Mouse (Mus musculus): ENCODE measurements at regions not wholly inside any gene's neighbourhood (a gene's known extent, or its start where the extent isn't known, plus 50 kb on each side); places are given as distances from the start of the nearest gene placed in this dataset.
"Not testable (repeated sequence)": the region's sequence is repeated elsewhere in the genome, so short reads cannot be mapped to it uniquely, and the experiment has no call there.

DNA sequence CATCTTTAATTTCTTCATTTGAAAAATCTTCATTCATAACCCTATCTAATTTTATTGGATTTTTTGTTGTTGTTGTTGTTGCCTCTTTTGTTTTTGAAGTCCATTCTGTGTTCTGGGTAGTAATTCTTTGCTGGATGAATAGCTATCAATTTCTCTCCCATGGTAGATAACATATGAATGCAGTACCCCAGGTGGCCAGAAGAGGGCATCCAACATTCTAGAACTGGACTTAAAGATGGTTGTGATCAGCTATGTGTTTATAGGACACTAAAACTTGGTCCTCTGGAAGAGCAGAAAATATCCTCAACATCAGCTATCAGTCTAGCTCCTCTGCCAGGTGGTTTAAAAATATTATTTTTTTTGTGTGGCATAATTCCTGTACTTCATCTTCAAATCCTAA is 73.0 kb downstream of the Prl2c3 start:
- not testable (repeated sequence) for DNase-seq (ENCODE audit: low spot score)

GRCm38 (mm10) chr13:12717972-12718546 is 81.8 kb downstream of the Prl2c3 start:
- not testable (repeated sequence) for DNase-seq (ENCODE audit: low spot score)

DNA sequence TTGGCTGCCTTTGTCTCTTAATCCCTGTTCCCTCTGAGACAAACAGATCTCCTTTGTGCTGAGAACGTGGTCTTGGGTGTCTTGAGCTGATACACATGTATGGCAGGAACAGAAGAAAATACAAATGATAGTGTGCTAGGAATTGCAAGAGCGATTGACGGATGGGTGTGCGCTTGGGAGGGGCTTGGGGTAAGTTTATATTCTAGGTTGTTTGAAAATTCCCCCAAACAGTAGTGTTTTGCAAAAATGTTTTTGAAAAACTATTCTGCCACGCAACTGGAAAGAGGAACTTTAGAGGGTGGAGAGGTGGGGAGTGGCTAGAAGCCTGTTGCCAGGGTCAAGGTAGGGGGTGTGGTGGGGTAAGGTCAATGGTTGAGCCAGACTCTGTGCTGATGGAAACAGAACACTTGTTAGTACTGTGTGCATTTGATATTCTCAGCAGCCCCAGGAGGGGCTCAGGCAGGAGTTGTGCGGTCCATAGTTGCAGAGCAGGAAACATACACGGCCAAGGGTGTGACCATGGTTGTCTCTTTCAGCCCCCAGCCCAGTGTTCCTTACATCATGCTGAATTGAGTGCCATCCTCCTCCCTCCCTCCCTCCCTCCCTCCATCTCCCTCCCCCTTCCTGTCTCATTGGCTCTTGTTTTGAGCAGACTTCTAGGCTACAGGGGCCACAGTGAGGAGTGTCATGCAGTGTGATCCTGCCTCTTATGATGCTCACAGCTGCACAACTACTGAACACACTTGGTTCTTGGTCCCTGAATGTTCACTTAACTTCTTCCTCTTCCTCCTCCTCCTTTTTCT is 88.2 kb downstream of the Prl2c3 start:
- no peak for DNase-seq (ENCODE audit: low spot score)

DNA sequence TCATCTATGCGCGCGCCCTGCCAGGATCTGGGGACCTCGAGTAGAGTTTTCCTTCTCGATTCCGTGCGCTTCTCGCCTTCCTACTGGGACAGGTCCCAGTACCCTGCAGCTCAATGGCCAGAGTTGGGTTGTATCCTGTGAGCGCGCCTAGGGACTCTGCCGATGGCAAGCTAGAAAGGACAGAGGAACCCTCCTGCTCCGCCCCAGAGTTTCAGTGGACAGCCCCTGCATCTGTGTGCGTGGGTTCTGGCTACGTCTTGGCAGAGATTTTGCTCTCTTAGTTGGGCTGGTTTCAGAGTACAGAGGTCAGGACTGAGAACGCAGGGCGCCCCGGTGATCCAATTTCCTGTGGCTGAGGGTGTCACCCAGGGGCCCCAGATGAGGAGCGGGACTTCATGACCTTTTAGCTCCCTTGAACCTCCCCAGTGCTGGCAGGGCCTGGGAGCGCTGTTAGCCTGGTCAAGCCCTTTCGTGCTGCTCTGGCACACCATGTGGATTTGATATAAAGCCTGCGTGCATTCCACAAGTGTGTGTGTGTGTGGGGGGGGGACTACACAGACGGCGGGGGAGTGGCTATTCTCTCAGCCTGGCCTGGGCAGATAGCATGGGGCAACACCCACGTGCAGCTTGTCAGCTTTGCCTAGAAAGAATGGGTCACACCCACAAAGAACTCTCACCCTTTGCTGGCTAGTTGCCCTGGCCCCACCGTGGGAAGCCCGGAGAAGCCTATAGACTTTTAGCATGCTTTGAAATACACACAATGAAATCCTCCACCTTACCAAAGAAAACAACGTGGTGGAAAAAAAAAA is 96.9 kb downstream of the Prl2c3 start:
- DNase-seq (ENCODE audit: low spot score), result not testable (repeated sequence)

DNA sequence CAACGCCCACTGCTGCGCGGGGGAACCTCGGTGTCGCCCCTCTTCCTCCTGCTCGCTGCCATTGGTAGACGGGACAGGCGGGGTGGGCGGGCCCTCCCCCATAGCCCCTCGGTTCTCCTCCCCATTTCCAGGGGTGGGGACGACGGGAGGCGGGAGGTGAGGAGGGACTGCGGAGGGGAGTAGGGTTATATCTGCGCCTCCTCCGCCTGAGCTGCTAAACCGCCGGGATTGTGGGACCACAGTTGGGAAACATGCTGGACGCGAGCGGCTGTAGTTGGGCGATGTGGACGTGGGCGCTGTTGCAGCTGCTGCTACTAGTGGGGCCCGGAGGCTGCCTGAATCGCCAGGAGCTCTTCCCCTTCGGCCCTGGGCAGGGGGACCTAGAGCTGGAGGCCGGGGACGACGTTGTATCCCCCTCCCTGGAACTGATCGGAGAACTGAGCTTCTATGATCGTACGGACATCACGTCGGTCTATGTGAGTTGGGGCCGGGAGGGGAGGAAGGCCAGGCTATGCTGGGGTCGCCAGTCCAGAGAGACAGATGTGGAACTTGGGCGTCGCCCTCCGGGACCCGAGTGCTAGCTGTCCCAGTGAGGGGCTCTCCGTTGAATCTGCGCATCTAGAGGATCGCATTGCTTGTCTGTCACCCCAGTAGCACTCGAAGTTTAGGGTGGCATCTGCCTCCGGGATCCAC is 97.6 kb downstream of the Prl2c3 start:
- not testable (repeated sequence) for DNase-seq (ENCODE audit: low spot score)

DNA sequence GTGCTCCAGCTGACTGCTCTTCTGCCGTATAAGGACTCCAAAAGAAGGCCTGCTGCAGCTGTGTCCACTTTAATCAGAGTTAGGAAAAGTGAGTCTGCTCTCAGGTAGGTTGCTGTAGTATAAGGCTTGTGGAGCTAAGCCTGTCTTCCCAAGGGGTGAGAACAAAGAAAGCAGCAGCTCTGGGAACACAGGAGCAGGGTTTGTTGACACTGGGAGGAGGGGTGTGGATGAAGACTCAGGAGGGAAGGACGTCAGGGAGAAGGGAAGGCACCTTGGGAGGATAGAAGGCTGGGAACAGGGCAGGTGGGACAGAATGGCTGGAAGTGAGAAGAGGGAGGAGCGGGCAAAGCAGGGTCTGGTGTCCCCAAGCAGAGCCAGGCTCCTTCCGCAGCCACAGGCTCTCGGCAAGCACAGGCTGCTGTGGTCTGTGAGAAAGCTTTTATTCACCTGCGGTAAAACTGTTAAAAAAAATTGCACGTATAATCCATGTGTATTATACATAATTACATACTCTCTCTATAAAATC is 106.2 kb downstream of the Prl2c3 start:
- not testable (repeated sequence) for DNase-seq (ENCODE audit: low spot score)

DNA sequence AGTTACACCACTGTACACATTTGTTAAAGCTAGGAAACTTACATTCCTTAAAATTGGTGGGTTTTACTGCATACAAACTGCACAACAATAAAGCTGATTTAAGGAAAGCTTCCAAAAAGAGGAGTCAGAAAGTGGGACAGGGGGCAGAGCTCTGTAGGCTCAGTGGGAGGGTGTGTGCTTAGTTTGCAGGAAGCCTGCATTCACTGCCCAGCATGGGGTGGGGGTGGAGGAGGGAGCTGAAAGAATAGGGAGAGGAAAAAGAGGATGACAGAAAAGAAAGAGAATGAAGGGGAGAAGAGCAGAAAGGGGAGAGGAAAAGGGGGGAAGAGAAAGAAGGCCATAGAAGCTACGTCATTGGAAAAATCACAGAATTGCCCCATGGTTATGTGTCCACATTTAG is 111.1 kb downstream of the Prl2c3 start:
- not testable (repeated sequence) for DNase-seq (ENCODE audit: low spot score)

DNA sequence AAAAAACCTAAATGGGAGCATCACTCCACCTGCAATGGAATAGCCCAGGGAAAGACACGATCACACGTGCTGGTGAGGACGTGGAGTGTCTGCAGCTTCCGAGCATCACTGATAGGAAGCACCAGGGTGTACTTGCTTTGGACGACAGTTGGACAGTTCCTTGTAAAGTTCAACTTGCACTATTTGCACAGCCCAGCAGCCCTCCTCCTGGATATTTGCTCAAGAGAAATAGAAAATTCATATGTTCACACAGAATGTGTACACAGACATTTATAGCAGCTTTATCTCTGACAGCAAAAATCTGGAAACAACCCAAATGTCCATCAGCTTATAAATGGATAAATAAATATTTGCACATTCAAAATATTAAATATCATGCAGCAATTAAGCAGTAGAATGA is 111.7 kb downstream of the Prl2c3 start:
- not testable (repeated sequence) for DNase-seq (ENCODE audit: low spot score)

GRCm38 (mm10) chr13:12680954-12681571 is 115.4 kb downstream of the Ero1lb start:
- not testable (repeated sequence) for DNase-seq (ENCODE audit: low spot score)

GRCm38 (mm10) chr13:12680283-12680953 is 114.7 kb downstream of the Ero1lb start:
- peak; percentile 28 for DNase-seq (ENCODE audit: low spot score)

- no peak for DNase-seq (ENCODE audit: low spot score)
These were observed 111.7 kb downstream of the Ero1lb start for GRCm38 (mm10) chr13:12677372-12677771.

DNA sequence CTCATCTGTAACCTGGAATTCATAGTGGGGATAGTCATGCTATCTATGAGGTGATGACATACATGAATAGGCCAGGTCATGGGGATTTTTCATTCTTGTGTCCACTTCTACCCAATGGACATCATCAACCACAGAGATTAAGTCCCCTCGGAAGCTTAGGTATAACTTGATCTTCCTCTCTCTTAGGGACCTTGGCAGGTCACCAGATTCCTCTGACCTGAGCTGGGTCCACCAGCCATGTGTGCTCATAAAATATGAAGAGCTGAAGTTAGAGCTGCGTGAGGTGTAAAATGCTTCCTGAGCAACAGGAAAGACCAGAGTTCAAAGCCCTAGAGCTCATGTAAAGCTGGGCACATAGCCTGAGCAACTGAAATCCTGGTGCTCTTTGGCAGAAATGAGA is 105.3 kb downstream of the Ero1lb start:
- not testable (repeated sequence) for DNase-seq (ENCODE audit: low spot score)

DNA sequence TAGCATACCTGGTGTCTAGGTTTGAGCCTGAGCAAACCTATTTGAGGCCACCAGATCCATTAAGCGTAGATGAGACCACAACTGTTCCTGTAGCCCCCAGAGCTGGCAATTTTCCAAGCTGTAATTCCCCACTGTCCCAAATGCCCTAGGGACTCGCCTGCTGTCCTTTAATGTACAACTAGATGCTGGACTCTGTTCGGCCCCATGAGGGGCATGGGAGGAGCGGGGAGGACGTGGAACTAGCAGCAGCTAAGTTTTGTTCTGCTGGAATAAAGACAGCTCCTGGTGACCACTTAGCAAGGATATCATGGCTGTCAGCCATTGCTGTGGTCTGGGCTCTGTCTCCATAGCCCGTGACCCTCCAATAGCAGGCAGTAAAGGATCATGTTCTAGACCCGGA is 103.1 kb downstream of the Ero1lb start:
- DNase-seq (ENCODE audit: low spot score), result not testable (repeated sequence)

DNA sequence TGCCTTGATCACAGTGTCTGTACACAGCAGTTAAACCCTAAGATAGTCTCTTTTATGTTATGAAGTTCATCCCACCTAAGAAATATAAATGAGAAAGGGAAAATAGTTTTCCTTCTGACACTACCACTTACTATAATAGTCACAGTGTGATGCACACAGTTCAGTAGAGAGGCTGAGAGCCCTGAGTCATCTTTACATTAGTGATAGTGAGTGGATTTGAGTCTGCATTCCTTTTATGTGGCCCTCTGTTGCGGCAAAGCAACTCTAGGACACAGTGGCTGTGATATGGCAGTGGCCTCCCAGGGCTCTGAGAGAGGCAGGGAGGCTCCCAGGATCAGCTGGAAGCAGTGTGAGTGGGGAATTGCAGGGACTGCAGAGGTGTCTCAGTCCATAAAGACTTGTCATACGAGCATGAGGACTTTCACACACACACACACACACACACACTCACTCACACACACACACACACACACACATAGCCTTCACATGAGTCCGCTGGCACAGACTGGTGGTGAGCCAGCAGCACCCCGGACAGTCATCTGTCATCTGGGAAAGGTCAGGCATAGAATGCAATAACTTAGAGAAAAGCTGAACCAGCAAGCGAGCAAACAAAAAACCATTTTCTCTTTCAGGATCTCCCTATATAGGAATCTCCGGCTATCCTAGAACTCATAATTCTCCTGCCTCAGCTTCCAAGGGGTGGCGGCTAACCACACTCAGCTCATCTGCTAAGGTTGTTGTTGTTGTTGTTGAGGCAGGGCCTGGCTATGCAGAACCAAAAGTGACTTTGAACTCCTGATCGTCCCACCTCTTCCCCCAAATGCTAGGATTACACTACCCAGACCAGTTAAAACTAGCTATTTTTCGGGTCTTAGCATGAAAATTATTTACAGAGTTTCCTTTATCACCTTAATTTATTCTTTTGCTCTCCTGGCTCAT is 102.3 kb downstream of the Ero1lb start:
- not testable (repeated sequence) for DNase-seq (ENCODE audit: low spot score)

DNA sequence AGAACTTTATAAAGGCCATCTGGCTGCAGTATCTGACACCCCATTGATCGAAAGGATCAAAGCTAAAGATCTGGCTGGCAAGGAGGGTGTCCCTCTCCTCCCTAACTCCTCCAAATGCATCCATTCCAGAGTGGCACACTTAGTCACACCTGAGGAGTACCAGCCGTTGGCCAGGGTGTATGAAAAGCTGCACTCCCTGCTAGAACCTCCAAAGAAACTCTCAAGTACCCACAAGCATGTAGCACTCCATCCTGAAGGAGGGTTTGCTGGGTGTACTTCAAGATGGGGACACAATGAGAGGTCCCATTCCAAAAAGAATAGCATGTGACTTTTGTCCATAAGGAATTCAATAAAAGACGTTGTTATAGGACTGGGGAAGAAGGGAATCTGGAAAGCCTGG is 100.4 kb downstream of the Ero1lb start:
- DNase-seq (ENCODE audit: low spot score), result not testable (repeated sequence)

Data from left cerebral cortex, adult 11 months (tissue).